Mouse (Mus musculus): Measurements from ENCODE around the gene Inhbb.

DNA sequence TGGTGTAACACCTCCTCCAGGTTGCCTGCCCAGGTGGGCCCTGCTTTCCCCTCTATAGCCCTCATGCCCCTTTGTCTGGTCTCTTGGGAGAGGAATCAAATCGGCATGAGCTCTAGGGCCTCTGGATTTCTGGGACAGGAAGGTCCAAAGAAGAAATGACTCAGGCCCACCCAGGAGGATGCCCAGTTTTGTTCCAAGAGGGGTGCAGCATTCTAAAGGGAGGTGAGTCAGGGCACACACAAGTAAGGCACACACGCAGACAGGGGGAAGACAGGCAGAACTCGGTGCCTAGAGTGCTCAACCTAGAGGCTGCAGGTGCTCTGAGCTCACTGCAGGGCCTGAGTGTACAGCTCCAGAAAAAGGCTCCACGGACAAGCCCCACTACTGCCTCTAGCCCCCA, 17.7 kb downstream of the Inhbb start:
- TF ChIP-seq CTCF (IDR thresholded peaks at IDR 0.05; ENCODE audit: low read depth): no peak
- no peak for TF ChIP-seq EP300 (IDR thresholded peaks at IDR 0.05; ENCODE audit: low read depth)

Measured in heart, postnatal 0 days (tissue).